Comparison of ENCODE assay signal across 8 mouse cellular contexts in genomic region chr2:32845572-32846100, GRCm38 (mm10). TPM values are rescaled to one million over a fixed set of nuclear protein-coding genes. Genes with fewer than 3 reads are reported as not detected.
DNase-seq lines count a peak whose midpoint lies in the region; ATAC-seq and TF ChIP-seq lines count a peak whose summit lies in the region.

No protein-coding gene starts in this region.

- no peaks in the 10 kb centered on the region for H3K9me3 ChIP-seq in embryonic facial prominence, embryonic 11.5 days (replicated peaks; ENCODE audit: control insufficient read depth, low read length)
- H3K9me3 ChIP-seq in intestine, postnatal 0 days (ENCODE audit: control insufficient read depth), result no peaks in the 10 kb centered on the region
- no peaks in the 10 kb centered on the region for H3K9me3 ChIP-seq in neural tube, embryonic 15.5 days (replicated peaks)

- H3K4me3 ChIP-seq in liver, adult 2 months (ENCODE audit: insufficient read depth, low read depth, low read length), result peak overlapping the region; percentile 86
- peak overlapping the region; percentile 67 for H3K4me3 ChIP-seq in embryonic facial prominence, embryonic 11.5 days (ENCODE audit: low read depth, low read length)
- H3K4me3 ChIP-seq in intestine, postnatal 0 days (ENCODE audit: low read depth, low read length), result peak overlapping the region; percentile 71
- peak overlapping the region; percentile 84 for H3K4me3 ChIP-seq in neural tube, embryonic 15.5 days (replicated peaks)

- peak overlapping the region; percentile 84 for H3K4me2 ChIP-seq in embryonic facial prominence, embryonic 11.5 days (ENCODE audit: low read depth, low read length)
- H3K4me2 ChIP-seq in intestine, postnatal 0 days (replicated peaks; ENCODE audit: low read depth), result peak overlapping the region; percentile 93
- peak overlapping the region; percentile 65 for H3K4me2 ChIP-seq in neural tube, embryonic 15.5 days

- H3K36me3 ChIP-seq in liver, adult 2 months (ENCODE audit: control insufficient read depth, insufficient read depth, low read length), result no peaks in the 10 kb centered on the region
- H3K36me3 ChIP-seq in embryonic facial prominence, embryonic 11.5 days (replicated peaks; ENCODE audit: control insufficient read depth, insufficient read depth, low read depth, low read length), result no peaks in the 10 kb centered on the region
- H3K36me3 ChIP-seq in intestine, postnatal 0 days (ENCODE audit: control insufficient read depth, insufficient read depth), result no peaks in the 10 kb centered on the region
- H3K36me3 ChIP-seq in neural tube, embryonic 15.5 days, result peaks cover 11% of the 10 kb centered on the region; the same call in 1 of the 2 replicates

- DNase-seq in liver, adult 2 months (ENCODE audit: extremely low read depth, low read depth, low spot score), result no peak
- no peak for DNase-seq in liver
- no peak for DNase-seq in embryonic facial prominence, embryonic 11.5 days (ENCODE audit: low spot score)
- no peak for DNase-seq in adrenal gland, adult 2 months
- no peak for DNase-seq in ovary, postnatal 14 days (ENCODE audit: low spot score)
- no peak for DNase-seq in embryo, embryonic 10 days (ENCODE audit: low spot score)

- no peak overlapping the region for H3K9ac ChIP-seq in liver, adult 2 months (ENCODE audit: low read depth, low read length)
- H3K9ac ChIP-seq in embryonic facial prominence, embryonic 11.5 days (replicated peaks; ENCODE audit: low read length), result peak overlapping the region; percentile 51
- H3K9ac ChIP-seq in intestine, postnatal 0 days (ENCODE audit: low read depth, low read length), result peak overlapping the region; percentile 64
- H3K9ac ChIP-seq in neural tube, embryonic 15.5 days (replicated peaks), result peak overlapping the region; percentile 94

- TF ChIP-seq POLR2A in liver, adult 2 months (IDR thresholded peaks at IDR 0.05; ENCODE audit: extremely low read depth, insufficient read depth, low read length), result no peak

- peaks cover 4% of the 10 kb centered on the region; the same call in 1 of the 2 replicates for H3K4me1 ChIP-seq in liver, adult 2 months (ENCODE audit: control insufficient read depth, insufficient read depth, low read length)
- no peaks in the 10 kb centered on the region for H3K4me1 ChIP-seq in embryonic facial prominence, embryonic 11.5 days (ENCODE audit: control insufficient read depth, insufficient read depth, low read length)
- peaks cover 5% of the 10 kb centered on the region; the same call in 1 of the 2 replicates for H3K4me1 ChIP-seq in intestine, postnatal 0 days (replicated peaks; ENCODE audit: control insufficient read depth, insufficient read depth, low read length)
- peaks cover 31% of the 10 kb centered on the region for H3K4me1 ChIP-seq in neural tube, embryonic 15.5 days

- no peak for TF ChIP-seq CTCF in liver, adult 2 months (IDR thresholded peaks at IDR 0.05; ENCODE audit: low read depth, low read length)
- TF ChIP-seq CTCF in intestine, postnatal 0 days (IDR thresholded peaks at IDR 0.05; ENCODE audit: low read depth), result no peak

- H3K79me2 ChIP-seq in liver, adult 2 months (ENCODE audit: control insufficient read depth, insufficient read depth, low read length), result no peaks in the 10 kb centered on the region

- H3K27ac ChIP-seq in liver, adult 2 months (replicated peaks; ENCODE audit: insufficient read depth, low read depth, low read length), result peak overlapping the region; percentile 37; the same call in 1 of the 2 replicates
- no peak overlapping the region for H3K27ac ChIP-seq in embryonic facial prominence, embryonic 11.5 days (replicated peaks; ENCODE audit: low read depth, low read length)
- H3K27ac ChIP-seq in intestine, postnatal 0 days (ENCODE audit: low read depth, low read length), result peak overlapping the region; percentile 73; the same call in 1 of the 2 replicates
- H3K27ac ChIP-seq in neural tube, embryonic 15.5 days (replicated peaks), result peak overlapping the region; percentile 96

- H3K27me3 ChIP-seq in liver, adult 2 months (ENCODE audit: control insufficient read depth, insufficient read depth, low read length), result no peaks in the 10 kb centered on the region; the same call in 1 of the 2 replicates
- H3K27me3 ChIP-seq in embryonic facial prominence, embryonic 11.5 days (ENCODE audit: control insufficient read depth, insufficient read depth, low read length), result no peaks in the 10 kb centered on the region
- no peaks in the 10 kb centered on the region for H3K27me3 ChIP-seq in intestine, postnatal 0 days (replicated peaks; ENCODE audit: control insufficient read depth, insufficient read depth, low read length)
- H3K27me3 ChIP-seq in neural tube, embryonic 15.5 days (replicated peaks), result no peaks in the 10 kb centered on the region

- ATAC-seq in embryonic facial prominence, embryonic 11.5 days (replicated peaks; ENCODE audit: insufficient number of reproducible peaks, low FRiP score, low TSS enrichment, low read depth), result no peak
- ATAC-seq in intestine, postnatal 0 days, result no peak
- ATAC-seq in neural tube, embryonic 15.5 days (ENCODE audit: low FRiP score), result no peak

- WGBS in liver, adult 2 months, result 25% methylated on average over 12 of the region's 12 CpGs
- 9% methylated on average over 12 of the region's 12 CpGs for WGBS in embryonic facial prominence, embryonic 11.5 days
- WGBS in intestine, postnatal 0 days, result 8% methylated on average over 12 of the region's 12 CpGs
- WGBS in neural tube, embryonic 15.5 days, result 2% methylated on average over 12 of the region's 12 CpGs

RNA-seq across cellular contexts. Expression of gene Stxbp1, which starts 1.4 kb away (rescaled TPM):
- 0.74 and 1.7 TPM in 2 replicates for total RNA-seq in liver, adult 2 months (2014; rRNA removed)
- 1.3 and 1.6 TPM in 2 replicates for polyA plus RNA-seq in liver, adult 2 months (2012; rRNA removed)
- polyA plus RNA-seq in embryonic facial prominence, embryonic 11.5 days (2014; fragmentation: Nextera tagmentation; extraction: Ambion mirVana), result 22.0 and 27.1 TPM in 2 replicates
- polyA plus RNA-seq in intestine, postnatal 0 days (2015; fragmentation: Nextera tagmentation; extraction: Ambion mirVana), result 12.1 and 12.2 TPM in 2 replicates
- 276 and 315 TPM in 2 replicates for polyA plus RNA-seq in neural tube, embryonic 15.5 days (2015; fragmentation: Nextera tagmentation; extraction: Ambion mirVana)
- 10 to 100 TPM; 19.3 to 29.5 TPM for total RNA-seq in adrenal gland, adult 2 months (2021)
- 8.0 and 8.1 TPM in 2 replicates for polyA plus RNA-seq in adrenal gland, adult 2 months (2012; rRNA removed)

RNA-seq across cellular contexts. Expression of gene Fam129b, which starts 30.3 kb away (rescaled TPM):
- 6.5 and 6.8 TPM in 2 replicates for total RNA-seq in liver, adult 2 months (2014; rRNA removed)
- 5.6 and 10.5 TPM in 2 replicates for polyA plus RNA-seq in liver, adult 2 months (2012; rRNA removed)
- polyA plus RNA-seq in embryonic facial prominence, embryonic 11.5 days (2014; fragmentation: Nextera tagmentation; extraction: Ambion mirVana), result 13.7 and 15.9 TPM in 2 replicates
- 13.9 and 15.3 TPM in 2 replicates for polyA plus RNA-seq in intestine, postnatal 0 days (2015; fragmentation: Nextera tagmentation; extraction: Ambion mirVana)
- 30.7 and 34.7 TPM in 2 replicates for polyA plus RNA-seq in neural tube, embryonic 15.5 days (2015; fragmentation: Nextera tagmentation; extraction: Ambion mirVana)
- total RNA-seq in adrenal gland, adult 2 months (2021), result 10 to 100 TPM; 14.8 to 27.4 TPM
- polyA plus RNA-seq in adrenal gland, adult 2 months (2012; rRNA removed), result 20.1 and 21.6 TPM in 2 replicates
